Mouse (Mus musculus): ENCODE results near the gene Ereg. TPM values are rescaled to one million over a fixed set of nuclear protein-coding genes. Genes with fewer than 3 reads are reported as not detected.

The Ereg gene
- total and polyA plus RNA-seq, 3 experiments: 0.04 to 0.08 (median 0.07) TPM

- no peak for DNase-seq
- Histone ChIP-seq H3K27ac (no peak overlapping the region), H3K4me1 (ENCODE audit: control insufficient read depth, insufficient read depth, low read length) (no peaks in the 10 kb centered on the region), H3K79me2 (replicated peaks; ENCODE audit: control insufficient read depth, insufficient read depth, low read length) (no peaks in the 10 kb centered on the region), H3K9ac (ENCODE audit: low read depth, low read length) (no peak overlapping the region), H3K4me3 (no peak overlapping the region), H3K36me3 (ENCODE audit: control insufficient read depth, insufficient read depth, low read length) (no peaks in the 10 kb centered on the region), H3K27me3 (ENCODE audit: control insufficient read depth, insufficient read depth, low read length) (no peaks in the 10 kb centered on the region; the same call in 1 of the 2 replicates)
- TF ChIP-seq CTCF (IDR thresholded peaks at IDR 0.05): no peak
- WGBS: 42% methylated on average over 8 of the region's 8 CpGs
- intact Hi-C loops (cut with DNase I): no loop called here
Observed at GRCm38 (mm10) chr5:91073626-91074025, 796 bp upstream of the Ereg start.

DNA sequence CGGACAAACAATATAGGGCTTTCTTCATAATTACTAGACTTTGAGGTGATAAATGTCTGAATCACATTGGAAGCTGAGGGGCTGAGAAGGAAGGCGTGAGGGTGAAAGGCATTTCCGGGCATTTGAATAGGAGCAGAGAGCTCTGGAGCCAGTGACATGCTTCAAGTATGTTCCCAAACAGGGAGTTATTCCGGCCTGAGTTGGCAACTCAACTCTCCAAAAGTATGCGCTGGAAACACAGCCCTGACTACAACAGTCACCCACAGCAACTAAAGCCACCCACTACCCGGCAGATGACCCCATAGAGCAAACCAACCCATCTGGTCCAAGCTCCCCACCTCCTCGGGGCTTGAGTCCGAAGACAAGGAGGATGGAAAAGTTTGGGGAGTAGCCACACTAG, 396 bp upstream of the Ereg start:
- Histone ChIP-seq H3K36me3 (ENCODE audit: control insufficient read depth, insufficient read depth, low read length) (no peaks in the 10 kb centered on the region), H3K27ac (no peak overlapping the region), H3K4me3 (no peak overlapping the region), H3K27me3 (ENCODE audit: control insufficient read depth, insufficient read depth, low read length) (no peaks in the 10 kb centered on the region; the same call in 1 of the 2 replicates), H3K4me1 (ENCODE audit: control insufficient read depth, insufficient read depth, low read length) (no peaks in the 10 kb centered on the region), H3K79me2 (replicated peaks; ENCODE audit: control insufficient read depth, insufficient read depth, low read length) (no peaks in the 10 kb centered on the region), H3K9ac (ENCODE audit: low read depth, low read length) (no peak overlapping the region)
- 24% methylated on average over 8 of the region's 8 CpGs for WGBS
- DNase-seq: peak; percentile 6 to 16
- intact Hi-C loops (cut with DNase I): no loop called here
- TF ChIP-seq CTCF (IDR thresholded peaks at IDR 0.05) (no peak), EP300 (IDR thresholded peaks at IDR 0.05; ENCODE audit: insufficient read depth, low read depth, low read length) (no peak), POLR2A (IDR thresholded peaks at IDR 0.05; ENCODE audit: insufficient read depth, low read depth, low read length) (no peak)

DNA sequence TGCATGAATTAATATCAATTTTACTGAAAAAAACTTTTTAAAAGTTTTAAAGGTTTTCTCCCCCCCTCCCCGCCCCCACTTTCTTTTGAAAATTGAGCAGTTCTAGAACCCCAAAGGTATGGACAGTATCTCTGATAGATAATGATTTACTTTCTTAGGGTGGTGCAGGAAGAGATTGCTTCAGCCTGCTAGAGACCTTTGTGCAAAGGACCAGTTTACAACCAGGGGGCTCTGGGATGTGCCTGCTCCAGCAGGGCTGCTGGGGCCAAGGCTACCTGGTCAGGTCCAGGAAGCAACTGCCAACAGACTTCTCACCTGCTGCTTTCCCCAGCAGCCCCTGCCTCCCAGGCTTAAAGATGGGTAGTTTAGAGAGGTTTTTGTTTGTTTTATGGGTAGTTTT, 599 bp downstream of the Ereg start:
- no peak for TF ChIP-seq POLR2A (IDR thresholded peaks at IDR 0.05; ENCODE audit: insufficient read depth, low read depth, low read length)
- TF ChIP-seq CTCF (IDR thresholded peaks at IDR 0.05): no peak
- no peak for TF ChIP-seq EP300 (IDR thresholded peaks at IDR 0.05; ENCODE audit: insufficient read depth, low read depth, low read length)
- intact Hi-C loops (cut with DNase I): no loop called here
- no peaks in the 10 kb centered on the region; the same call in 1 of the 2 replicates for H3K27me3 ChIP-seq (ENCODE audit: control insufficient read depth, insufficient read depth, low read length)
- H3K36me3 ChIP-seq (ENCODE audit: control insufficient read depth, insufficient read depth, low read length): no peaks in the 10 kb centered on the region
- no peak overlapping the region for H3K9ac ChIP-seq (ENCODE audit: low read depth, low read length)
- no peak for DNase-seq
- no peak overlapping the region for H3K27ac ChIP-seq
- H3K4me1 ChIP-seq (ENCODE audit: control insufficient read depth, insufficient read depth, low read length): no peaks in the 10 kb centered on the region
- no peaks in the 10 kb centered on the region for H3K79me2 ChIP-seq (replicated peaks; ENCODE audit: control insufficient read depth, insufficient read depth, low read length)
- 60% methylated on average over 1 of the region's 1 CpGs for WGBS
- no peak overlapping the region for H3K4me3 ChIP-seq

DNA sequence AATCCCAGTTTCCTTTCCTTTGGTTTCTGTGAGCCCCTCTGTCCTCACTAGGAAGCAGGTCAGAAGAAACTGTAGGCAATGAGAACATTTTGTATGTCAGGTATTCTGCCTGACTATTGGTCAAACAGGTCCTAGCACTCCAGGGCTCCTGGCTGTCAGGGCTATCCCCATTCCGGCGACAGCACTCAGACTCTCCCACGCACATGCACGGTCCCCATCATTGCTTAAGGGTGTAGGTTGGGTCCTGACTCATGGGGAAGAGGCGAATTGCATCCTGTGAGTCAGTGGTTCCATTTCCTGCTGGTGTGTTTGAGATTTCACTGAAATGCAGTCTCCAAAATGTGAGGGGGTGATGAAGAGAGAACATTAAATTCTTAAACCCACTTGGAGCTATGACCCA, 8.6 kb downstream of the Ereg start:
- WGBS: 22% methylated on average over 5 of the region's 5 CpGs
- Histone ChIP-seq H3K27me3 (ENCODE audit: control insufficient read depth, insufficient read depth, low read length) (no peaks in the 10 kb centered on the region), H3K4me3 (no peak overlapping the region), H3K27ac (no peak overlapping the region), H3K9ac (ENCODE audit: low read depth, low read length) (no peak overlapping the region), H3K79me2 (replicated peaks; ENCODE audit: control insufficient read depth, insufficient read depth, low read length) (no peaks in the 10 kb centered on the region), H3K36me3 (ENCODE audit: control insufficient read depth, insufficient read depth, low read length) (no peaks in the 10 kb centered on the region), H3K4me1 (ENCODE audit: control insufficient read depth, insufficient read depth, low read length) (no peaks in the 10 kb centered on the region)
- DNase-seq: no peak
- intact Hi-C loops (cut with DNase I): loop anchor here (10.0 kb wide), 1 partner anchor 182 kb away; no protein-coding TSS in a partner anchor
- TF ChIP-seq POLR2A (IDR thresholded peaks at IDR 0.05; ENCODE audit: insufficient read depth, low read depth, low read length) (no peak), EP300 (IDR thresholded peaks at IDR 0.05; ENCODE audit: insufficient read depth, low read depth, low read length) (no peak), CTCF (IDR thresholded peaks at IDR 0.05) (no peak)

- no peaks in the 10 kb centered on the region for H3K27me3 ChIP-seq (ENCODE audit: control insufficient read depth, insufficient read depth, low read length)
- TF ChIP-seq CTCF (IDR thresholded peaks at IDR 0.05) (peak; percentile 31), EP300 (IDR thresholded peaks at IDR 0.05; ENCODE audit: insufficient read depth, low read depth, low read length) (no peak)
- H3K36me3 ChIP-seq (ENCODE audit: control insufficient read depth, insufficient read depth, low read length): no peaks in the 10 kb centered on the region
- no peak for DNase-seq
- intact Hi-C loops (cut with DNase I): loop anchor here (5.0 to 10.0 kb wide), 2 partner anchors 180 to 222 kb away; no protein-coding TSS in a partner anchor
- no peak overlapping the region for H3K4me3 ChIP-seq
- no peaks in the 10 kb centered on the region for H3K79me2 ChIP-seq (replicated peaks; ENCODE audit: control insufficient read depth, insufficient read depth, low read length)
- no peak overlapping the region for H3K27ac ChIP-seq
- no peak overlapping the region for H3K9ac ChIP-seq (ENCODE audit: low read depth, low read length)
- 40% methylated on average over 5 of the region's 5 CpGs for WGBS
- H3K4me1 ChIP-seq (ENCODE audit: control insufficient read depth, insufficient read depth, low read length): no peaks in the 10 kb centered on the region
Observed at GRCm38 (mm10) chr5:91085291-91085690, 10.9 kb downstream of the Ereg start.

DNA sequence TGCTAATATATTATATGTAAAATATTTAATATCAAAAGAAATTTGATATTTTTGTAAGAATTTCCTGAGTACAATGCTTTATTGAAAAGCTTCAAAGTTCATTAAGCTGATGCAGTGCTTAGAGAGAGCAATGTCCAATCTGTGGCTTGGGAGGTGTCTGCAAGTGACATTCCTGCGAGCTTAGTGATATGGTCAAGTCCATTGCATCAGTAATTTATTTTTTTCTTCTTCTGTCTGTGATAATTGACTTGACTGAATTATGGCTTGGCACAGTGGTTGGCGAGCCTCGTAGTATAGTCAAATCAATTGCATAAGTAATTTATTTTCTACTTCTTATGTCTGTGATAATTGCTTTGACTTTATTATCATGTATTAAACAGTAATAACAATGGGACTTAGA, 15.9 kb downstream of the Ereg start:
- Histone ChIP-seq H3K27me3 (ENCODE audit: control insufficient read depth, insufficient read depth, low read length) (no peaks in the 10 kb centered on the region), H3K79me2 (replicated peaks; ENCODE audit: control insufficient read depth, insufficient read depth, low read length) (no peaks in the 10 kb centered on the region), H3K36me3 (ENCODE audit: control insufficient read depth, insufficient read depth, low read length) (no peaks in the 10 kb centered on the region), H3K4me1 (ENCODE audit: control insufficient read depth, insufficient read depth, low read length) (no peaks in the 10 kb centered on the region), H3K9ac (ENCODE audit: low read depth, low read length) (no peak overlapping the region), H3K4me3 (no peak overlapping the region), H3K27ac (no peak overlapping the region)
- WGBS: 86% methylated on average over 3 of the region's 3 CpGs
- DNase-seq: no peak
- intact Hi-C loops (cut with DNase I): no loop called here
- TF ChIP-seq CTCF (IDR thresholded peaks at IDR 0.05) (no peak), EP300 (IDR thresholded peaks at IDR 0.05; ENCODE audit: insufficient read depth, low read depth, low read length) (no peak), POLR2A (IDR thresholded peaks at IDR 0.05; ENCODE audit: insufficient read depth, low read depth, low read length) (no peak)

Measured in heart, adult 2 months (tissue).